Mouse (Mus musculus) spleen, postnatal 4 days (tissue): ENCODE data around the gene Nectin2.
A peak's percentile ranks its signal among the peaks of the same experiment; 100 is the strongest.
"Not testable (repeated sequence)": the region's sequence is repeated elsewhere in the genome, so short reads cannot be mapped to it uniquely, and the experiment has no call there.

Experiments used
- DNase-seq, 2 experiments: peaks; one replicate each; pipeline ENCODE4 v3.0.0; 2022; ENCODE audit warnings: low spot score in 2 of 2

Nectin2 gene

GRCm38 (mm10) chr7:19688611-19689010, 61.7 kb downstream of the Nectin2 start:
- DNase-seq = no peak

- no peak for DNase-seq
Observed at GRCm38 (mm10) chr7:19688101-19688500, 62.2 kb downstream of the Nectin2 start.

DNA sequence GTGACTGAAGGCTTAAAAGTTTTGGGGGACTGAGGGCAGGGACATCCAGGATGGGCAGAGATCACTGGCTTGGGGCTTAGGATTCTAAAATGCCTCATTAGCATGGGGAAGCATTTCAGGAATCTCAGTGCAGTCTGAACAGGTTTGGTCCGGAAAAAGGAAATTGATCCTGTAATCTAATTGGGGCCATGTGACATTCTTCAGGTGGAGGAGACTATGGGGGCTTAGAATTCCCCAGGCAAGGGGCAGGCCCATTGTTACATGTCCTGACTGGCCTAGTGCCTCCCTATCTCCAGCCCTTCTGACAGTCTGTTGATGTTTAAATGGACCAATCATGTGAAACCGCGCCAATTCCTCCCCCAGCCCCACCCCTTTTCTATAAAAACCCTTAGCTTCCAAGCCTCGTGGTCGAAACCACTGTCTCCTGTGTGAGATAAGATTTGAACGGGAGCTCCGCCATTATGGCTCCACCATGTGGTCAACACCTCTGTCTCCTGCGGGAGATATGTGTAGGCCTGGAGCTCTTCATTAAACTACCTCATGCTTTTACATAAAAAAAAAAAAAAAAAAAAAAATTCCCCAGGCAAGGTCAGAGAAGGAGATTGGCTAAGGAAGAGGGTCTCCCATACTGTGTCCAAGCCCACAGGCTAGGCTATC, 63.2 kb downstream of the Nectin2 start:
- DNase-seq = not testable (repeated sequence)

DNA sequence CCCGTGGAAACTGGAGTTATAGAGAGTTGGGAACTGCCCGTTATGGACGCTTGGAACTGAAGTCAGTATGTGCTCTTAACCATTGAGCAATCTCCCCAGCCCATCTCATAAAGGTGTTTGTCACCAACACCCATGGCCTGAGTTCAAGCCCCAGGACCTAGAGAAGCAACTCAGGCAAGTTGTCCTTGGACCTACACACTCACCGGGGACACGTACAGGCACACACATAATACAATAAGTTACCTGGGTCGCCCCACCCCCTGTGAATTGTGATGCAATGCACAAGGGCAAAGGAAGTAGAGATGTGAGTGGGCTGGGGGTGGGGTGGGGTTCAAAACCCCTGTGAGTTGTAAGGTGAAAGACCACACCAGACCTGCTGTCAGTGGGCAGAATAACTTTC, 63.8 kb downstream of the Nectin2 start:
- no peak for DNase-seq

DNA sequence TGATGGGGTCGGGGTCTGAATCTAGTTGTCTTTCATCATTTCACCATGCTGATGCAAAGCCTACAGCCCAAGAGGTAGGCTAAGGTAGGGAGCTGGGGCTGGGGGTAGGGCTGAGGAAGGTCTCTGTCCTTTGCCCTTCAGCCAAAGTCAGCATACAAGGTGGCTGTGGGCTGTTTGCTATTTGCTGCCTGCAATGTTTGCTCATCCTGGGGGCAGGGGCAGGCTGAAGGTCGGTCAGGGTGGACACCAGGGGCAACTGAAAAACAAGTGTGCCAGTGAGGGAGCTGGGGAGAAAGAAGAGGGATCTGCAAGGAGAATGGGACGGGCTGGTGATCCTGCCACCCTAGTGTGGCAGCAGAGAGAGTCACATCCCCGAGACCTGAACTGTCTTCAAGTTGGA, 64.9 kb downstream of the Nectin2 start:
- DNase-seq = no peak

- DNase-seq = no peak
Observed at GRCm38 (mm10) chr7:19683771-19684201, 66.5 kb downstream of the Nectin2 start.

- no peak for DNase-seq
Observed at GRCm38 (mm10) chr7:19682979-19683378, 67.3 kb downstream of the Nectin2 start.

GRCm38 (mm10) chr7:19681202-19681694, 69.0 kb downstream of the Nectin2 start, which contains the start of the genes Gm44805 and Apoc4:
Gene Gm44805 (minus strand): TSS chr7:19681423.
Gene Apoc4 (minus strand): TSS chr7:19681479.
- no peak for DNase-seq

DNA sequence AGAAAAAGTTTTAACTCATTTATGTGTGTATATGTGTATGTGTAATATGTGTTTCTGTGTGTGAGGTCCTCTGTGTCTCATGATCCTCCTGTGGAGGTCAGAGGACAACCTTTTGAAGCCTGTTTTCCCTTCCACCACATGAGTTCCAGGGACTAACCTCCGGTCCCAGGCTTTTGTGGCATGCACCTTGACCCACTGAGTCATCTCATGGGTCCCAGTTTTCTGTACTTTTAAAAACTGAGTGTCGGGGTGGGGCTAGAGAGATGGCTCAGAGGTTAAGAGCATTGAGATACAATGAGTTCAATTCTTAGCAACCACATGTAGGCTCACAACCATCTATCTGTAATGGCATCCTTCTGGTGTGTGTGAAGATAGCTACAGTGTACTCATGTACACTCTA, 69.6 kb downstream of the Nectin2 start:
- DNase-seq = no peak

DNA sequence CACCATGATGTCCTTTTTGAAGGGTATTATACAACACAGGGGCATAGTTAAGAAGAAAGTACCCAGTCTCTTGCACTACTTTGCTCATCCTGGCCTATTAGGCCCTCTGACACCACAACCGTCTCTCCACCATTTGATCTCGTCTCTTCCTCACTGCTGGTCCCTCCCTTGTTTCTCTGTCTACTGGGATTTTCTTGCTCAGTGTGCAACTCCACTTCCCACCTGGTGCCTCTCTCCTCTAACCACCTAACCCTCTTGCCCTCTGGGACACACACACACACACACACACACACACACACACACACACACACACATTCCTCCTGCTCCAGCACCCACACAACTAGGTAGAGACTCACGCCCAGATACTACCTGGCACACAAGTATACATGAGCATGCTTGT, 71.4 kb downstream of the Nectin2 start:
- no peak for DNase-seq

DNA sequence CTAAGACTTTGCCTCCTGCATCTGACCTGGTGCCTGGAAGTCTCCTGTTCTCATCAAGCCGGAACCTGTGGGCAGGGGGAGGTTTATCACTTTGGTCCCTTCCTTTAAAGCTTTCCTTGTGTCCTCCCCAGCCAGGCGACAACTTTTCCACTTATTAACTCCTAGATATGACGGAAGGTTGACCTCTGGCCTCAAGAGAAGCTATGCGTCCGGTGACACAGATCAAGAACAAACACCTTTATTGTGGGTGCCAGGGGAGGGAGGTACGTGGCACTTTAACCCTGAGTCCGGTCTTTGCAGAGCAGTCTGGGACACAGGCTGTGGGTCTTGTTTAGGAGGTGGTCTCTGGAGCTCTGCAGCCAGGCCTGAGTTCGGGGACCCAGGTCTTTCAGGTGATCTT, 72.4 kb downstream of the Nectin2 start, which contains the start of gene Apoc2:
TSS of gene Apoc2 (minus strand) at position 70 of the 400 bp plus-strand sequence.
- no peak for DNase-seq

DNA sequence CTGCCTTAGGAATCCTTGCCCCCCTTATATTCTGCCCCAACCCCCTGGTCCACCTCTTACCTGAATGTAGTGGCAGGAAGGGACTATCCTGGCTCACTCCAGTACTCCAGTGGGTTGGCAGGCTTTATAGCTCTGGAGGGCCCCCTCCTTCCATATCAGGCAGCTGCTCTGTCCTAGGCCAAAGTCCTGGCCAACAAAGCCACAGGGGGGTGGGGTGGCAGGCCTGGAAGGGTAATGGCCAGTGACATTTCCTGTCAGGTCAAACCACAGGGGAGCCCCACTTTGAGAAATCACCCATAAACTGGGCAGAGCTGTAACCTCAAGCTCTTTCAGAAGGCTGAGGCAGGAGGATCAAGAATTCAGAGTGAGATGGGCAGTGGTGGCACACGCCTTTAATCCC, 73.6 kb downstream of the Nectin2 start:
- DNase-seq = no peak

GRCm38 (mm10) chr7:19675824-19676223, 74.5 kb downstream of the Nectin2 start:
- no peak for DNase-seq

GRCm38 (mm10) chr7:19673083-19673699, 77.1 kb downstream of the Nectin2 start:
- no peak for DNase-seq

GRCm38 (mm10) chr7:19671511-19671910, 78.8 kb downstream of the Nectin2 start:
- no peak for DNase-seq

- peak; percentile 89 to 96 for DNase-seq
Observed at GRCm38 (mm10) chr7:19668947-19669721, 81.1 kb downstream of the Nectin2 start.

DNA sequence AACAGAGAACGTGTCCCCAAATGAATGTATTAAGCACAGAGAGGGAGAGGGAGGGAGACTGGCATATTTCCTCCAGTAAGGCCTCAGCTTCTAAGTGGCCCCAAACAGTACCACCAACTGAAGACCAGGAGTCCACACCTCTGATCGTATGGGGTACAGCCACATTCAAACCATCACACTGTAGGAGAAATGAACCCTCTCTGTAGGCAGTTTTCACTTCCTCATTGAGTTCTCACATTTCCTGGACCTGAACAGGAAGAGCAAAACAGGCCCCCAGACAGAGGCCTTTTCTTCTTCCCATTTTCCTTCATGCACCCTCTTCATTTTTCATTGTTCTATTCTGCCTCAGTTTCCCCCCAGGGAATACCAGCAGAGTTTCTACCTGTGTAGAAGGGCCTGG, 82.8 kb downstream of the Nectin2 start:
- no peak for DNase-seq

DNA sequence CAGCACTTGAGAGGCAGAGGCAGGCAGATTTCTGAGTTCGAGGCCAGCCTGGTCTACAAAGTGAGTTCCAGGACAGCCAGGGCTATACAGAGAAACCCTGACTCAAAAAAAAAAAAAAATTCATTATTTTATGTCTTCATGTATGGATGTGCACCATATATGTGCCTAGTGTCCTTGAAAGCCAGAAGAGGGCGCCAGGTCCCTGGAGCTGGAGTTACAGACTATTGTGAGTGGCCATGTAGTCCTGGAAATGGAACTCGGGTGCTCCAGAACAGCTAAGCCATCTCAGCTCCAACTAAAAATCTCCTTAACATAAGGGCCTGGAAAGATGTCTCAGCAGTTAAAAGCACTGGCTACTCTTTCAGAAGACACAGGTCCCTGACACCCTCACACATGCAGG, 83.5 kb downstream of the Nectin2 start:
- DNase-seq = no peak
